Mouse (Mus musculus) yolk sac, embryonic 10.5 days (tissue): ENCODE measurements around the gene Cideb.

Source experiments
- DNase-seq: peaks from one replicate; pipeline ENCODE4 v3.0.0-alpha.2; 2017; ENCODE audit warnings: low spot score

Gene Cideb

DNA sequence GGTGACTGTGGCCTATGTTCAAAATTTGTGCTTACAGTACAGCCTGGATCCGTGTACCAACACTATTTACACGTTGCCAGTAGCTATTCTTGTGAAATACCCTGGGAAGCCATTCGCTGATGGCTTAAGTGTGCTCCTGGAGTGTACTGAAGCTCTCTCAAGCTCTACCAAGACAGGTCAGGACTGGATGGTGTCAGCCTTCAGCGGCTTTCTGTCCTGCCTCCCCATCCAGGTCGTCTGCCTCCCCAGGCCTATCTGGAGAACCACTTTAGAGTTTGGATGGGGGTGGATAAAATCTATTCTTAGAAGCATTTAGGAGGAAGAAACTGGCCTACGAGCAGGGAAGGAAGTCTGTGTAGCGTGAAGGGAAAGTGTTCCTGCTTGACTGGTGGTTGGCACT, 4.9 kb upstream of the Cideb start:
- DNase-seq, result no peak

GRCm38 (mm10) chr14:55762001-55762821, 4.0 kb upstream of the Cideb start:
- peak; percentile 66 for DNase-seq

- no peak for DNase-seq
Measured at GRCm38 (mm10) chr14:55761163-55761562, 2.9 kb upstream of the Cideb start, which contains the start of gene Ltb4r2. Ltb4r2 (plus strand) TSS chr14:55761428.

DNA sequence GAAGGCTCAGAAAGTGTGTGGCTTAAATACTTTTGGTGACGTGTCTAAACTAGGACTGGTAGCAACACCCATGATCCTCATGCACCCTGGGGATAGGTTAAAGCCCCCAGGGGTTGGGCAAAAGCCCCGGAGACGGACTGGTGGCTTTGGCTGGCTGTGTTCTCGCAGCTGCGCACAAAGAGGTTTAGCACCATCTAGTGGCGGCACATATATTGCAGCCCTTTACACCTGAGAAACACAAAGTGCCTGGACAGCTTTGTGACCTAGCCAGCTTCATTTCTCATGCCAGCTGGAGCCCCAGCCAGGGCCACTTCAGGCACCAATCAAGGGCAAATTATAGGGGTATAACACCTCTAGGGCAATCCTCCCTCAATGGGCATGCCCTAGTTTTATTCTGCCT, 1.9 kb upstream of the Cideb start:
- peak; percentile 81 for DNase-seq

GRCm38 (mm10) chr14:55757566-55757965, 692 bp downstream of the Cideb start:
- peak; percentile 63 for DNase-seq

- DNase-seq, result no peak
Measured at GRCm38 (mm10) chr14:55747051-55747847, 11.0 kb downstream of the Cideb start.

DNA sequence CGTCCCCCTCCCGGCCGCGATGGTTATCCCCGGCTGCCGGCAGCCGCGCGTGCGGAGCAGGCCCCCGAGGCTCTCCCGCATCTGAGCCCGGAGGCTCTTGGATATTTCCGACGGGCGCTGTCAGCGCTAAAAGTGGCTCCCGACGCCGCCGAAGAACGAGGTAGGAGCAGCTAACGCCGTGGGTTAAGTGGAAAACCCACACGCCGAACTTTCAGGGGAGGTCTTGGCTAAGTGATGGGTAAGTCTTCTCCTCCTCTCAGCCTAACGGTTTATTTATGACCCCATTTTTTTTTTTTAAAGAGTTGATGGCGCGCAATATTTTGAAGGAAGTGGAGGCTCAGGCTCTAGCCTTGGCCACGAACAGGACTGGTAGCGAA, 12.4 kb downstream of the Cideb start:
- DNase-seq, result no peak

DNA sequence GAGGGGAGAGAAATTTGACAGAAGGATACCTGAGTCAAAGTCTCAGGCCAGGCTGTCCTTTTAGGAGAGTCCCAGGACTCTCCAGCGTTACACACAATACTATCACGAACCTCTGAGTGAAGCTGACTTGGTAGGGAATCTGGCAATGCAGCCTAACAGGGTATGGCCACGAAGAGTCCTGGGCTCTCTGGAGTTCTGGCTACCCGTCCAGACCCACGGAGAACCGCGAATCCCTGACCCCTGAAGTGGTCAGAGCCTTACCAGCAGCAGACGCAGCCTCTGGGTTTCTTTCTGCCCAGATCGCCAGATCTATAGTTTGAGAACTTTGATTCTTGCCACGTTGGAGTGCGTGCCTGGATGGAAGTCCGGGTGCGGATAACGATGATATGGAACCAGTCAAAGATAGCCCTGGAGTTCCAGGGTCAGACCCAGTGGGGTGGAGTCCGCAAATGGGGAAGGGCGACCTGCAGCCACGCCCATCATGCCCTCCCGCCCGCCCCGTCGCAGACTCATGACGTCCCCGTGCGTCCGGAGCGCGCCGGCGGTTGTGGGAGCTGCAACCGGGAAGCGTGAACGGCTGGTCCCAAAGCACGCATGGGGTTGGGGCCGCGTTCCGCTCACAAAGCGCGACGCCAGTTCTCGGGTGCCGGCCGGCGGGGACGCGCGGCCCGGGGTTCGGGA, 12.9 kb downstream of the Cideb start, which contains the start of the genes Dhrs1 and Nop9:
TSS of gene Dhrs1 (minus strand) at position 511 of the 681 bp plus-strand sequence.
TSS of gene Nop9 (plus strand) at position 514 of the 681 bp plus-strand sequence.
- peak; percentile 94 for DNase-seq

GRCm38 (mm10) chr14:55743711-55744110, 14.5 kb downstream of the Cideb start:
- peak; percentile 79 for DNase-seq

- peak; percentile 42 for DNase-seq
Measured at GRCm38 (mm10) chr14:55737086-55737687, 21.1 kb downstream of the Cideb start.

GRCm38 (mm10) chr14:55735758-55736157, 22.5 kb downstream of the Cideb start:
- no peak for DNase-seq

DNA sequence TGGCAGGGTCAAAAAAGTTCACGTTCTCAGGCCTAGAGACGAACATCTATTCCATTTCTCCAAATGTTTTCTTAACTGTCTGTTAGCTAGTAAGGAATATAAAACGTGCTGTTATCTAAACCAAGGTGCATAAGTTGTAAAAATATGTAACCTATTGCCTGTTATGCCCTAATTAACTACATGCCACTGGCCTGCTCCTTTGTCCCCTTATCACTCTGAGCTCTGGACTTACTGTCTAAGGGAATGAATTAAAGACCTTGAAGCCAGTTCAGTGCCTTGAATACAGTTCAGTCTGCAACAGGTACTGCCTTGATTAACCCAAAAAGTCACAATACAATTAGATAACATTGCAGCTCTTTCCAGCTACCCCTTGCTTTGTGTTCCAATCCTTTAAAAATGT, 22.9 kb downstream of the Cideb start:
- no peak for DNase-seq

- DNase-seq, result no peak
Measured at GRCm38 (mm10) chr14:55734869-55735268, 23.4 kb downstream of the Cideb start.

DNA sequence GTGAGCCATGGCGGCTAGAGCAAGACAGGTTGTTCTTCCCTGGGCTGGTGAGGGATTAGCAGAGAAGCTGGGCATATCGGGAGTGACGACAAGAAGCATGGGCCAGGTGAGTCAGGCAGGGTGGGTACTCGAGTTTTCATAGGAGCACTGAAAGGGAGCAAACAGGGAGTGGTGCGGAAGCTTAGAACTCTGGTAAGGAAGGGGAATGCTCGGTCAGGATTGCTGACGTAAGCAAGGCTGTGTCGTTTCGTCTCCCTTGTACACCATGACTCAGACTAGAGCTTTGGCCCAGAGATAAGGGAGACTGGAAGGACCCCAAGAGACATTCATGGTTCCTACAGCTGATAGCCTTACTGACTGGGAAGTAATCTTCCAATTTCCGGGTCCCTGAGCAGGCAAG, 24.4 kb downstream of the Cideb start:
- peak; percentile 29 for DNase-seq

DNA sequence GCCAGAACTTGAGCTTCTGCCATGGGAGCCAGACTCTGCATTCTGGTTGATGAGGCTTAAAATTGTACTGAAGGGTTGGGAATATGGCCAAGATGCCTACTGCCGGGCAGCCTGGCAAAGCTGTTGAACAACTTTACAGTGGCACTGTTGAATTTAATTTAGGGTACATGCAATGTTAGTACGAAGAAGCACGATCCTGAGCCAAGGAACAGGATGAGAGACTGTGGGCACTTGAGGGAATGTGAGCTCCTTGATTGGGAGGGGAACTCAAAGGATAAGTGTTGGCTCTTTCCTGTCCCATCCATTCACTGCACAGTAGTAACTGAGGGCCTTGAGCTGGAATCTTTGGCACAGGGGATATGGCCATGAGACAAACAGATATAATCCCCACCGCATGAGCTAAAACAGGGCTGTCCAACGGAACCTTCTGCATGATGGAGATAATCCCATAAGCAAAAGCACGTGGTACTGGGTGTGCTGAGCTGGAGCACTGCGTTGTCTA, 27.7 kb downstream of the Cideb start:
- DNase-seq, result no peak

DNA sequence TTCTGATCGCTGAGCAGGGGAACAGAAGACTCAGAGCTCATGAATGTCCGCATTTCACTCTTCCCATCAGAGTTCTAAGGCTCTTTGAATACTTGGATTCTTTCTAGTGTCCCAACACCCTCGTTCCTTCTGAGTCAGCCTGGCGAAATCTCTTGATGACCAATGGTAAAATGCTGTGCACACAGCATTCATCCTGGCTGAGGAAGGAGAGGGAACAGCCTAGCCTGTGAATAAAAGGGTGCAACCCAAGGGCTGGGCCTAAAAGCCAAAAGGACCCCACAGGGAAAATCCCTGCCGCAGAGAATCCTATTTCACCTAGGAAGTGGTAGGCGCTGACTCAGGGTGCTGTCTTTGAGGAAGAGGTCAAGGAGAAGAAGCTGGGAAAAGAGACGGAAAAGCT, 28.1 kb downstream of the Cideb start:
- DNase-seq, result no peak

- DNase-seq, result no peak
Measured at GRCm38 (mm10) chr14:55727889-55728685, 30.2 kb downstream of the Cideb start.

- DNase-seq, result no peak
Measured at GRCm38 (mm10) chr14:55726261-55726660, 32.0 kb downstream of the Cideb start.

- no peak for DNase-seq
Measured at GRCm38 (mm10) chr14:55724411-55724871, 33.8 kb downstream of the Cideb start.

DNA sequence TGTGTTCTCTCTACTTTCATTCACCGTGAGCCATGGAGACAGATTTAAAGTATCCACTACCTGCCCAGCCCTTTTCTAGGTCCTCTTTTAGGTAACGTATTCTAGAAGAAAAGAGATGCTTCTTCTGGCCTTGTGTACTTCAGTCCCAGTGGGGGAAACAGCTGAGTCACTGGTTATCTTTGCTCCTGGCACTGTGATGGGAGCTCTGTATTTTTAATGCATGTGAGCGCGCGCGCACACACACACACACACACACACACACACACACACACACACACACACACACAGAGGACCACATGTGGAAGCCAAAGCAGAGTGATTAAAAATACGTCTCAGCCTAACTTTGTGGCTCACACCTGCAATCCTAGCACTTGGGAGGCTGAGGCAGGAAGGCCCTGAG, 34.8 kb downstream of the Cideb start:
- DNase-seq, result no peak

- no peak for DNase-seq
Measured at GRCm38 (mm10) chr14:55722438-55722945, 35.8 kb downstream of the Cideb start.
